Mouse (Mus musculus): ENCODE results near the gene Pvr.
A peak's percentile ranks its signal among the peaks of the same experiment; 100 is the strongest.

Gene Pvr

GRCm38 (mm10) chr7:19920506-19921261 is at the start of gene Pvr:
TSS of gene Pvr (minus strand) at chr7:19921160.
- peak; percentile 99 for DNase-seq

DNA sequence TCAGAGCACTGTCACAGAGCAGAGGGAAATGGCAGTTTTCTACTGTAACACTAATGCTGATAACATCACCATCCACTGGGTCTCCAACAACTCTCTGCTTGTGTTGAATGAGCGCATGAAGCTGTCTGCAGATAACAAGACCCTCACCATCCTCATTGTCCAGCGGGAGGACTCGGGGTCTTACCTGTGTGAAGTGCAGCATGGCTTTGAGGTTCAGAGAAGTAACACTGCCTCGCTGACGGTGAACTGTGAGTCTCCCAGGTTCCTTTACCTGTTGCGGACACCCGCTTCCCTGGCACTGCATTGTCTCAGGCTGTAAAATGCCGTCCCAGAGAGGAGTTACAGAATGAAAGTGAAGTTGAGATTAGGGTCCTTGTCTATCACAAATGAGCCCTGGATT is 49.2 kb upstream of the Pvr start:
- DNase-seq: peak; percentile 58

DNA sequence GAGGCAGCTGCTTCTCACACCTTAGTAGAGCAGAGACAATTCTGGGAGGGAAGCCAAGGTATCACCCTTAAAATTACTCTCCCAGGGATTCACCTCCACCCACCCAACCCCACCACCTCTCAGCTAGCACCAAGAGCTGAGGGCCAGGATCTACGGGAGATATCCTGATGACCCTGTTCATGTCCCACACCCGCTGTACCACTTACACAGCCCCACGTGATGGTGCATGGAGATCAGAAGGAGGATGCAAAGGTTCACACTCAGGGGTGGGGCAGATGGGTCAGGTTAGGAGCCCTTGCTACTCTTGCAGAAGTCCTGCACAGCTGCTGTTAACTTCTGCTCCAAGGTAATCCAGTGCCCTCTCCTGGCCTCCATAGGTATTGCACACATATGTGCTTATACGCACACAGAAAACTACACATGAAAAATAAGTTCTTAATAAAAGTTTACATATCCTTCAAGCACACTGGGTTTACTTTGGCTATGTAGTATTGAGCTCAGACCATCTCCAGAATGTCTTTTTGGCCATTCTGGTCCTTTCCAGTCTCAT is 48.7 kb upstream of the Pvr start:
- DNase-seq: peak; percentile 74

DNA sequence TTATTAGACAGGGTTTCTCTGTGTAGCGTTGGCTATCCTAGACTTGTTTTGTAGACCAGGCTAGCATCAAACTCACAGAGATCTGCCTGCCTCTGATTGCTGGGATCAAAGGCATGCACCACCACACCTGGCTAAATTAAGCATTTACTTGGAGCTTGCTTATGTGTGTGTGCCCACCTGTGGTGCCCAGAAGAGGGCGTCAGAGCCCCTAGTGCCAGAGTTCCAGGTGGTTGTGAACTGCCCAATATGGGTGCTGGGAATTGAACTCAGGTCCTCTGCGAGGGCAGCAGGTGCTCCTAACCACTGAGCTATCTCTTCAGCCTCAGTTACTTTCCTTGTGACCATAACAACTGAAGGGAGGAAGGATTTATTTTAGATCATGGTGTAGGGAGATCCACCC is 48.1 kb upstream of the Pvr start:
- DNase-seq: peak; percentile 66

DNA sequence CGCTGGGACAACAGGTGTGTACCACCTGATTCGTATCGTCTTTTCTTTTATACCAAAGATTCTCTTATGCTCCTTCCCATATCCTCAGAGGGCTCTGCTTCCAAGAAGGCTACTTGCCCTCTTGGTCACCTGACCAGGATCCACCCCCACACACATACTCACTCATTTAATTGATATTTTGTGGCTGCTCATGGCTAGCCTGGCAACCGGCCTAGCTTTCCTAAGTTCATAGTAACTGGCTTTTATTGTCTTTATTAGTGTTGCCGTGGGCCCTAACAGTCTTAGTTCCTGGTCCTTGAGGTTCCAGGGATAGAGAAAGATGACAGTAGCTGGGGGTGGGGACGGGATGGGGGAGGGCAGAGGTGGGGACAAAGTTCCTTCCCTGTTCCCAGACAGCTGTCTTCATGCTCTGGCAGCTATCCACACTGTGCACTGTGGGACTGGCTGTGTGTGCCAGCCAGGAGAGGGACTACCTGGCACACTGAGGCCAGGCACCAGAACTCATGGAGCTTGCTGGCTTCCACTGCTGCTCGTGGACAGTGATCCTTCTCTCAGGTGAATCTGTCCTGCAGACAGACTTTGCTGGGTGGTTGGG is 44.1 kb upstream of the Pvr start, which contains the start of gene Ceacam20:
TSS of gene Ceacam20 (plus strand) at position 428 of the 595 bp plus-strand sequence.
- peak; percentile 63 for DNase-seq

- peak; percentile 75 for DNase-seq
Measured at GRCm38 (mm10) chr7:19962423-19962822, 41.5 kb upstream of the Pvr start.

DNA sequence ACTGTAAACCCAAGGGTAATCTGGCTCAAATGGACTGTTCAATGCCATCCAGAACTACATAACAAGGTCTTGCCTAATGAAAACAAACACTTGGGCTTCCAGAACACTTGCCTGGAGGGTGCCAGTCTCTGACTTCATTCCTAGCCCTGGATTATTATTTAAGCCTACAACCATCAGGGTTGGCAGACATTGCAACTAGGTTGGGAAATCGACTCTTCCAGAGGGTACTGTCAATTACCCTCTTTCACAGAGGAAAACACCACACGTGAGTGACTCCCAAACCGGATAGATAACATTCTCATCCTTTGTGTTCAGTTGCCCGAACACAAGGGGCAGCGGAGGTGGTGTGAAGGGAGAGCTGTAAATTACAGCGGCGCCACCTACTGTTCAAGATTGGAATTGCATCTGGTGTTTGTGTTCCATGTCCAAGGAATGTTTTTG is 35.4 kb upstream of the Pvr start:
- peak; percentile 96 for DNase-seq

DNA sequence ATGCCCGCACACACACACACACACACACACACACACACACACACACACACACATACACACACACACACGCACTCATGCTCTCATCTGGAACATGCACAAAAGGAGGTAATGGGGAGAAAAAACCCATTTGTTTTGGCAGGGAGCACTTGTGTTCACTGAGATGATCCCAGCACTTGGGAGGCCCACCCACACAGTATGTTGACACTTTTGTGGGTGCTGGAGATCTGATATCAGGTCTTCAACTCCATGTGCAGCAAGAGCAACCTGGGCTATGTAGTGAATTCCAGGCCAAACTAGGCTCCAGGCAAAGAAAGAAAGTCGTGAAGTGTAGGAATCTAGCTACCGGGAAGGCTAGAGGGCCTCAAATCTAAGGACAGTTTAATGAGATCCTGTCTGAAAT is 34.9 kb upstream of the Pvr start:
- no peak for DNase-seq

DNA sequence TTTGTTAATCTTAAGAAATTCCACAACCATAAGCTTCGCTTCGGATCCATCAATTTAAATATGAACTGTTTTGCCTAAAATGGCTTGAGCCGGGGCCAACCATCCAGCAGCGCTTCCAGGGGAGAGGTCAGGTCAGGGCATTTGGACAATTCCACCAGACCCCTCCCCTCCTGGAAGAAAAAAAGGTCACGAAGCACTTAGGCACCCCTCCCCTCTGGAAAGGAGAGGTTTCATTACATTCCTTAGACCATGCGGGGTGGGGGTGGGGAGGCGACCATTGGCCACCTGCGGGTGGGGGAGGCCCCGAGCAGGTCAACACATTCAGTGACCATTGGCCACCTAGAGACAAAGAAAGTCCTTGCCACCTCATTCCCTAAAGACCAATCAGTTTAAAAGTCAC is 32.1 kb upstream of the Pvr start:
- no peak for DNase-seq

GRCm38 (mm10) chr7:19952320-19952986 is 31.5 kb upstream of the Pvr start:
- no peak for DNase-seq

DNA sequence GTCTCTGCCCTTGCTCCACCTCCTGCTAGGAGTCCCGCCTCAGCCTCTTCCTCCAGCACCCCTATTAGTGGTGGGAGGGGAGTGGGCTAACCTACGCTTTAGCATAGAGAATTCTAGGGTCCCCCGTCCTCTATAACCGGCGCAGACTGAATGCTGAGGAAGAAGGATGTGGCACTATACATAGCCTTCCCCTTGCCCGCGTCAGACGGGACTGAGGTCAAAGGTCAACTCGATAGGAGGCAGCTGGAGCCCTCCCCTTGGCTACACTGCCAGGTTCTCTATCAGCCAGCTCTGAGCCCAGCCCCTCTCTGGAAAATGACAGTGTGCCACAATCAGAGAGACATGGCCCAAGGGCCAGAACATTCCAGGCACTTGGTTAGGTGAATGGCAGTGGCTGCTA is 29.6 kb upstream of the Pvr start, which contains the start of gene Igsf23:
TSS of gene Igsf23 (minus strand) at position 168 of the 400 bp plus-strand sequence.
- no peak for DNase-seq

GRCm38 (mm10) chr7:19949996-19950395 is 29.0 kb upstream of the Pvr start:
- no peak for DNase-seq

DNA sequence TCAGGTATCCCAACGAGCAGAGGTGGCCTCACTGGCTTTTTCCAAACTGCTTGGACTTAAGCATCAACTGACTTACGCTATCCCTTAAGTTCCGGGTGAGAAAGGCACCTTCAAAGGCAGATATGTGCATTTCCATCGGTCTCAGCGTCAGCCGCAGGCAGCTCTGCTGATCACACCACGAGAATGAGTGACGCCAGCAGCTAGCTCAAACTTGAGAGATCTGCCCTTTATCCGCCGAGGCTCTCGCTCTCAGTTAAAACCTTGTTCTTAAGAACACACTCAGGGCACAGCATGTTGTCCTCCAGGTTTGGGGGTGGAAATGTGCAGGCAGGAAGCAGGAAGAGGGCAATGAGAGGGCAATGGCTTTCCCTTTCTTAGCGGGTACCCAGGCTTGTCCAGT is 28.0 kb upstream of the Pvr start:
- no peak for DNase-seq

DNA sequence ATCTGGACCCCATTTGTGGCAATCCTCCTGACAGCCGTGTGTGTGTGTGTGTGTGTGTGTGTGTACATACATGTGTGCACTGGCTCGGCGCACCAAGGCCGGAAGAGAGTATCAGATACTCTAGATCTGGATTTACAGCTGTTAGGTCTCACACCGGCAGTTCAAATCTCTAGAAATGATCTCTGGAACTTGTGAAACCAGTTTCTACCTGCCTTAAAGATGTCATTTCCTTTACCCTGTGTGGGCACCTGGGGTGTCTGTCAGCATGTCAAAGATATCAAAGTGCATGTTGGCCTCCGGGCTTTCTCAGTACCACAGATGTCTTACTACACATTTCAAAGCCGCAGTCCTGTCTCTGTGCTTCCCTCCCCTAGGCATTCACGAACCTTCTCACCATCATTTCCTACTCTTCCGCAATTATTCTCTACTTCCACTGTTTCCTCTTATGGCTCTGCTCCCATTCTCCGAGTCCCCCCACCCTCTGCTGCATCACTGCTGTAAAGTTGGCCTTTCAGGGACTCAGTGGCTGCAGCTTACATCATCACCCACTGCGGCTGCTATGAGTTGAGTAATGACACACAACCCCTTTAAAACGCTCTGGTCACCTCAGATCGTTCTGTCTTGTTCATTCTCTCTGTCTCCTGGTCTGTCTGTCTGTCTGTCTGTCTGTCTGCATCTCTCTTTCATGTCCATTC is 25.0 kb upstream of the Pvr start:
- no peak for DNase-seq

GRCm38 (mm10) chr7:19945201-19945600 is 24.2 kb upstream of the Pvr start:
- no peak for DNase-seq

DNA sequence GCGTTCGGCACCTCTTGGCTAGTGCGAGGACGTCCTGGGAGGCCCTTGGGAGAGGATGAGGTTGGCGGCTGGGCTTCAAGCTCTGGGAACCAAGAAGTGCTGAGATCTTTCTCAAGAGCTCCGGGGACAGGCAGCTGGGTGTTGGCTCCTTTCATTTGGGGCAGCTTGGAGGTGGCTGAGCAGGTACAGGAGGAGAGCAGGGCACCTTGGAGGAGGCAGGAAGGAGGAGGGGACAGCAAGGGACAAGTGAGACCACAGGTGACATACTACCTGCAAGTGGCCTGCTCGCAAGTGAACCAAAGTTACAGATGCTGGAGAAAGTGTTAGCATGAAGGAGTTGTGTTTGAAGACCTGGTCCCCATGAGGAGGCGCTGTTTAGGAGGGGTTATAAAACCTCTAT is 23.7 kb upstream of the Pvr start:
- no peak for DNase-seq

- DNase-seq: no peak
Measured at GRCm38 (mm10) chr7:19940256-19940655, 19.3 kb upstream of the Pvr start.

DNA sequence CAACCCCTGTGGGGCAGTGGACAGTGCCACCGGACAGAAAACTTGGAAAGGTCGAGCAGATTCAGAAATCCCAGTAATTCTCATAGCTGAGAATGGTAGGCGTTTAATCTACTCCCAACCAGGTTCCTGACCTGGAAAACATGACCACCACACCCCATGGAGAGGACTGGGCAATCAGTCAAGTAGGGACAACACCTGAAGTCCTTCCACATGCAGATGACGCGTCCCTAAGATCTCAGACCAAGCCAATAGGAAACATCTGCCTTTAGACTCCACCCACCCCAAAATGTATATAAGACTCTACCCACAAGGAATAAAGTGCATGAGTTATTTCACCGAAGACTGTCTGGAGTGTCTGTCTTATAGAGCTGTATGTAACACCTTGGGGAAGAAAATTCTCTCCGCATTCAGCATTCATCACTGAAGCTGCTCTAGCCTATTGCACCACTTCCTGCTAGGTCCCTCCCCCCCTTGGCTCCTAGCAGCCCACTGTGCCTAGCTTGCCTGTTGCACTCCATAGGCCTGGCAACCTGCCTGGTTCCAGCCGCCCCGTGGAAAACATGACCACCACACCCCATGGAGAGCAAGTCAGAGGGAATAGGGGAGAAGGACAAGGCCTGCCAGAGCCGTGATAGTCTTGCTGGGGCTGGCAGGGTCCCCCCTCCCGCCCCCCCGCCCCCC is 18.7 kb upstream of the Pvr start:
- DNase-seq: peak; percentile 99

DNA sequence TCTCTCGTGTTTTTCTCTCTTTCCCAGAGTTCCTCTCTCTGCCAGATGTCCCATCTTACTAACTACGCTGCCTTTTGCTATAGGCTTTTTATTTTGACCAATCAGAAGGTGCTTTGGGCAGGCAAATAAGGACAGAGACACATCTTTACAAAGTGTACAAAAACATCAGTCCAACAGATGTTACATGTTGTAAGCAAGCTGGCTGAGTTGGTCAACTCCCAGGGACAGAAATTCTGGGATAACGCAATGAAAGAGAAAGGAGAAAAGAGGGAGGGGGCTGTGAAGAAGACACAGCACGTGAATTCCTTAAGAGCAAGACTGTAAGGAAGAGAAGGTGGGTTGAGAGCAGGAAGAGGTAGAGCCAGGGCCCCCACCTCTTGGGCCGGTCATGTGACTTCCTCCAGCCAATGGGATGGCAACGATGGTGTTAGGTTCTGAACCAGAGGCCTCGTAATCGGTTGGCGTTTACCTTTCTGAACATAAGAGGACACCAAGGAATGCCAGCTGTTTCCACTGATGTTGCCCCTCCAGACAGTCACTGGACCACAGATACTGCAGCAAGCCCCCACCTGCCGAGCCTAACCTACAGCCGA is 16.4 kb upstream of the Pvr start:
- no peak for DNase-seq

GRCm38 (mm10) chr7:19935961-19936360 is 15.0 kb upstream of the Pvr start:
- peak; percentile 95 for DNase-seq

DNA sequence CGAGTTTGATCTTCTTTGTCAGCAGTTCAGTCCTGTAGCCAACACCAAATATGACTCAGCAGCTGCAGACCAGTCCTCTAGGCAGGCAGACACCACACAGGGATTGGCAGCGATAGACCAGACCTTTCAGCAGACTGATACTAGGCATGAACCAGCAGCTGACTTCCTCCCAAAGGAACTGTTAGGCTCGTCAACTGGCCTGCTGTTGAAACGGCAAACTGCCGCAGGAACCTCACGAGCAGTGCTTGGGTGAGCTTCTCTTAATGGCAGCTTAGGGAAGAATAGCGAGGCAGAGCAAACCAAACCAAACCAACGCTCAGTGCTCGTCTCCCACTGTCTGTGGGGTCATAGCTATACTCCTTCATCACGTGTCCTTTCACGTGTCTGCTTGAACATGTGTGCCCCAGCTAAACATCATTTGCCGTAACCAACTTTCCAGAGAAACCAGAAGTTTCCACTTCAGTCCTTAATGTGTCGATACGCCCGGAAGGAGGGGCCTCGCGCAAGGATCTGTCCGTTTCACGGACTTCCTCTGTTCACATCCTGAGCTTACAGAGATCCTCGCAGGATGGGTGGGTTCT is 14.3 kb upstream of the Pvr start:
- DNase-seq: peak; percentile 98

Measured in heart, adult 11 months (tissue).